17 mouse cellular contexts compared by ENCODE assay signal in the genomic region with DNA sequence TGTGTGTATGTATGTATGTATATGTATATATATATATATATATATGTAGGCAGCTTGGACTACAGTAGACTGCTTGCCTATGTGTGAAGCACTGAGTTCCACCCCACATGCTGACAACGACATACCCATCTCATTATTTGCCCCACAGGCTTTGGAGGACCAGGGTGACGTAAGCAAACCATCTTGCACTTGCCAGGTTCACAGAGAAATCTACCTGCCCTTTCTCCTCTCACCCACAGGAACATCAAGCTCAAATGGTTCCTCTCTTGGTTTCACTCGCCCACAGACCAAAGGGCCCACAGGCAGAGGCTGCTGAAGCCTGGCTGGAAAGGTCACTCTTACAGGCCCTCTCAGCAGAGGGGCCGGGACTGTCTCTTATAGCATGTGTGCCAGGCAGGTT. TPM values are rescaled to one million over a fixed set of nuclear protein-coding genes. Genes with fewer than 3 reads are reported as not detected.
DNase-seq lines count a peak whose midpoint lies in the region; ATAC-seq lines count a peak whose summit lies in the region.
"Had no signal": no experiment of that assay in that cellular context is flagged by ENCODE, and none has a peak within 500 bp of the region (broad histone marks: within the 10 kb centered on the region; RNA-seq: fewer than 3 reads in every experiment).

No protein-coding gene starts in this region.

- H3K4me1 ChIP-seq in intestine, embryonic 16.5 days (ENCODE audit: control insufficient read depth, insufficient read depth, low read length): peaks cover 24% of the 10 kb centered on the region
- H3K4me1 ChIP-seq in intestine, embryonic 15.5 days (replicated peaks): peaks cover 11% of the 10 kb centered on the region
- H3K4me1 ChIP-seq in liver, embryonic 12.5 days: peaks cover 14% of the 10 kb centered on the region; the same call in 1 of the 2 replicates
- 0 out of 2 replicates have a peak, but pooled peaks cover 4% of the 10 kb centered on the region for H3K4me1 ChIP-seq in forebrain, embryonic 15.5 days

- H3K27me3 ChIP-seq in intestine, embryonic 16.5 days (replicated peaks; ENCODE audit: control insufficient read depth, insufficient read depth, low read length): no peaks in the 10 kb centered on the region
- H3K27me3 ChIP-seq in intestine, embryonic 15.5 days (replicated peaks): no peaks in the 10 kb centered on the region
- H3K27me3 ChIP-seq in liver, embryonic 12.5 days (replicated peaks): 0 out of 2 replicates have a peak, but pooled peaks cover 8% of the 10 kb centered on the region
- H3K27me3 ChIP-seq in forebrain, embryonic 15.5 days: no peaks in the 10 kb centered on the region
- H3K27me3 ChIP-seq: embryonic facial prominence, embryonic 12.5 days; heart, embryonic 12.5 days had no signal

- ATAC-seq in intestine, embryonic 16.5 days: 0 out of 2 replicates have a peak, but pooled peaks have one; percentile 12
- ATAC-seq in intestine, embryonic 15.5 days: no peak
- 0 out of 2 replicates have a peak, but pooled peaks have one; percentile 10 for ATAC-seq in monocyte, adult 5-6 weeks (replicated peaks; ENCODE audit: insufficient number of reproducible peaks, low FRiP score, low TSS enrichment, poor library complexity, severe bottlenecking)
- no peak for ATAC-seq in liver, embryonic 12.5 days
- no peak for ATAC-seq in forebrain, embryonic 15.5 days (replicated peaks)
- ATAC-seq: forebrain, embryonic 16.5 days; hindbrain, embryonic 16.5 days had no signal

- no peaks in the 10 kb centered on the region for H3K36me3 ChIP-seq in intestine, embryonic 16.5 days (ENCODE audit: control insufficient read depth, insufficient read depth, low read length)
- no peaks in the 10 kb centered on the region for H3K36me3 ChIP-seq in intestine, embryonic 15.5 days
- H3K36me3 ChIP-seq in liver, embryonic 12.5 days: no peaks in the 10 kb centered on the region
- H3K36me3 ChIP-seq in forebrain, embryonic 15.5 days: no peaks in the 10 kb centered on the region
- H3K36me3 ChIP-seq: embryonic facial prominence, embryonic 12.5 days; heart, embryonic 12.5 days; hindbrain, embryonic 10.5 days had no signal

- H3K9me3 ChIP-seq in intestine, embryonic 16.5 days (ENCODE audit: control insufficient read depth, low read length): no peaks in the 10 kb centered on the region
- no peaks in the 10 kb centered on the region for H3K9me3 ChIP-seq in intestine, embryonic 15.5 days
- H3K9me3 ChIP-seq in liver, embryonic 12.5 days (replicated peaks): no peaks in the 10 kb centered on the region
- no peaks in the 10 kb centered on the region for H3K9me3 ChIP-seq in forebrain, embryonic 15.5 days
- H3K9me3 ChIP-seq: embryonic facial prominence, embryonic 12.5 days had no signal

- no peak overlapping the region for H3K4me2 ChIP-seq in intestine, embryonic 16.5 days (ENCODE audit: low read depth, low read length)
- no peak overlapping the region for H3K4me2 ChIP-seq in intestine, embryonic 15.5 days (replicated peaks)
- H3K4me2 ChIP-seq in liver, embryonic 12.5 days: no peak overlapping the region
- no peak overlapping the region for H3K4me2 ChIP-seq in forebrain, embryonic 15.5 days (replicated peaks)
- H3K4me2 ChIP-seq: embryonic facial prominence, embryonic 12.5 days; heart, embryonic 12.5 days had no signal

- no peak overlapping the region for H3K4me3 ChIP-seq in intestine, embryonic 16.5 days (ENCODE audit: low read length)
- H3K4me3 ChIP-seq in intestine, embryonic 15.5 days (replicated peaks): no peak overlapping the region
- H3K4me3 ChIP-seq in liver, embryonic 12.5 days: no peak overlapping the region
- H3K4me3 ChIP-seq in forebrain, embryonic 15.5 days: no peak overlapping the region
- H3K4me3 ChIP-seq: embryonic facial prominence, embryonic 12.5 days; heart, adult 2 months; heart, embryonic 12.5 days; hindbrain, embryonic 10.5 days had no signal

- no peak overlapping the region for H3K9ac ChIP-seq in intestine, embryonic 16.5 days (ENCODE audit: low read depth, low read length)
- H3K9ac ChIP-seq in intestine, embryonic 15.5 days: no peak overlapping the region
- H3K9ac ChIP-seq in liver, embryonic 12.5 days: no peak overlapping the region
- no peak overlapping the region for H3K9ac ChIP-seq in forebrain, embryonic 15.5 days (replicated peaks)
- H3K9ac ChIP-seq: embryonic facial prominence, embryonic 12.5 days; heart, embryonic 12.5 days had no signal

- no peak overlapping the region; the same call in 1 of the 2 replicates for H3K27ac ChIP-seq in intestine, embryonic 16.5 days (ENCODE audit: low read length)
- H3K27ac ChIP-seq in intestine, embryonic 15.5 days: no peak overlapping the region
- no peak overlapping the region for H3K27ac ChIP-seq in liver, embryonic 12.5 days
- H3K27ac ChIP-seq in forebrain, embryonic 15.5 days (replicated peaks): no peak overlapping the region
- H3K27ac ChIP-seq: embryonic facial prominence, embryonic 12.5 days; heart, adult 2 months; hindbrain, embryonic 10.5 days had no signal

- DNase-seq in CD4-positive, CD25-positive, alpha-beta regulatory T cell, adult 2 months (ENCODE audit: low read depth, low spot score): peak; percentile 62
- peak; percentile 68 for DNase-seq in induced T-regulatory cell, adult 2 months (ENCODE audit: low read depth)
- DNase-seq in adrenal gland, adult (ENCODE audit: inconsistent age in 2 of 2, low spot score in 1 of 2): no peak
- DNase-seq: adrenal gland, postnatal 10 days; cerebellum, adult 11 months; gastrocnemius, postnatal 10 days; heart, adult 2 months had no signal

- WGBS in intestine, embryonic 16.5 days: 82% methylated on average over 4 of the region's 4 CpGs
- WGBS in intestine, embryonic 15.5 days: 86% methylated on average over 4 of the region's 4 CpGs
- WGBS in liver, embryonic 12.5 days (ENCODE audit: insufficient replicate concordance): 71% methylated on average over 4 of the region's 4 CpGs
- 91% methylated on average over 4 of the region's 4 CpGs for WGBS in forebrain, embryonic 15.5 days

RNA-seq across cellular contexts. Expression of a gene that starts 29.4 kb away (rescaled TPM):
- polyA plus RNA-seq in intestine, embryonic 16.5 days (2015; fragmentation: Nextera tagmentation; extraction: Ambion mirVana): 99.8 and 112 TPM in 2 replicates
- polyA plus RNA-seq in intestine, embryonic 15.5 days (2015; fragmentation: Nextera tagmentation; extraction: Ambion mirVana): 66.0 and 68.3 TPM in 2 replicates
- total RNA-seq in monocyte, adult 5-6 weeks (2017): 25.5 to 68.9 TPM (median 29.6 TPM) in 3 replicates
- 4.9 and 5.2 TPM in 2 replicates for polyA plus RNA-seq in liver, embryonic 12.5 days (2016; fragmentation: Nextera tagmentation; extraction: Ambion mirVana)
- polyA plus RNA-seq in forebrain, embryonic 15.5 days (2015; fragmentation: Nextera tagmentation; extraction: Ambion mirVana): 4.4 and 4.6 TPM in 2 replicates

RNA-seq across cellular contexts. Expression of a gene that starts 36.7 kb away (rescaled TPM):
- polyA plus RNA-seq in intestine, embryonic 16.5 days (2015; fragmentation: Nextera tagmentation; extraction: Ambion mirVana): 14.8 and 15.2 TPM in 2 replicates
- 11.4 and 12.6 TPM in 2 replicates for polyA plus RNA-seq in intestine, embryonic 15.5 days (2015; fragmentation: Nextera tagmentation; extraction: Ambion mirVana)
- total RNA-seq in monocyte, adult 5-6 weeks (2017): 19.8 to 70.3 TPM (median 26.1 TPM) in 3 replicates
- polyA plus RNA-seq in liver, embryonic 12.5 days (2016; fragmentation: Nextera tagmentation; extraction: Ambion mirVana): 8.5 and 8.9 TPM in 2 replicates
- polyA plus RNA-seq in forebrain, embryonic 15.5 days (2015; fragmentation: Nextera tagmentation; extraction: Ambion mirVana): 0.48 and 1.2 TPM in 2 replicates

Comparison
In these comparisons a context has a peak if more than half of its experiments do, and no peak if none do; other contexts are left out.
1. ATAC-seq: peak in intestine, embryonic 16.5 days (single experiment) and monocyte, adult 5-6 weeks (single experiment); none in intestine, embryonic 15.5 days (single experiment), liver, embryonic 12.5 days (single experiment) and forebrain, embryonic 15.5 days (single experiment).
2. DNase-seq: peak in CD4-positive, CD25-positive, alpha-beta regulatory T cell, adult 2 months (single experiment) and induced T-regulatory cell, adult 2 months (single experiment); none in adrenal gland, adult (0 of 2).
3. RNA of a gene that starts 29.4 kb away (polyA plus RNA-seq): 99.8 to 112 TPM in intestine, embryonic 16.5 days and 66.0 to 68.3 TPM in intestine, embryonic 15.5 days; 4.9 to 5.2 TPM in liver, embryonic 12.5 days and 4.4 to 4.6 TPM in forebrain, embryonic 15.5 days; every median in the first group is over 10 times any median in the second.